Mouse (Mus musculus) embryonic fibroblast, embryonic 13.5 days (primary cell): ENCODE data around the gene Grin2c.

ENCODE experiments used
- CTCF ChIP-seq: IDR thresholded peaks from 2 replicates; pipeline ENCODE4 v1.5.1; 2011; ENCODE audit warnings: mild to moderate bottlenecking, control low read depth, low read length, moderate library complexity, borderline replicate concordance; ENCODE audit not compliant: insufficient read depth
- POLR2A ChIP-seq: IDR thresholded peaks from 2 replicates; pipeline ENCODE4 v1.6.1; 2011; ENCODE audit warnings: low read depth, mild to moderate bottlenecking, control low read depth, low read length, moderate library complexity

DNA sequence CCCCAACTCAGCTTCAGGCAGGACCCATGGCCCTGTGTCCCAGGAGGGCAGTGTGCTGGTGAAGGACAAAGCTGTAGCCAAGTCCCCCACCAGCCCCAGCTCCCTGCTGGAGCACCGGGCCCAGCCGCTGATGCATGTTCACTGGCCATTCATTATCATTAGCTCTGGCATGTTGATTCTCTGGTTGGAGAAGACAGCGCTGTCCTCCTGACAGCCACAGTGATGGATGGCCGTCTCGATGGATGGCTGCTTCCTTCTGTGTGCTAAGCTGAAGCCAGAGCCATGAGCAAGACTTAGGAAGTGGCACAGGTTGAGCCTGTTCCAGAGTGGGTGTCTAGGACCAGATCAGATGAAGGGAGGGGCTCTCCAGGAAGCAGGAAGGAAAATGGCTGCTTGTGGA lies 30.5 kb downstream of the Grin2c start:
- TF ChIP-seq POLR2A, result no peak
- TF ChIP-seq CTCF, result no peak
